Mouse (Mus musculus) kidney, postnatal 14 days (tissue): Measurements from ENCODE around the gene Foxj2.

ENCODE experiments used
- DNase-seq: peaks from one replicate; pipeline ENCODE4 v3.0.0; 2022; ENCODE audit warnings: mixed read lengths

The Foxj2 gene

GRCm38 (mm10) chr6:122813640-122814039 is 6.1 kb upstream of the Foxj2 start:
- DNase-seq, result no peak

GRCm38 (mm10) chr6:122820071-122820798 is 521 bp downstream of the Foxj2 start:
- DNase-seq, result peak; percentile 40

- DNase-seq, result peak; percentile 39
Measured at GRCm38 (mm10) chr6:122820799-122821650, 1.3 kb downstream of the Foxj2 start.

- no peak for DNase-seq
Measured at GRCm38 (mm10) chr6:122821822-122822221, 2.1 kb downstream of the Foxj2 start.

GRCm38 (mm10) chr6:122824086-122824485 is 4.4 kb downstream of the Foxj2 start:
- no peak for DNase-seq

GRCm38 (mm10) chr6:122825166-122825565 is 5.5 kb downstream of the Foxj2 start:
- no peak for DNase-seq

- peak; percentile 73 for DNase-seq
Measured at GRCm38 (mm10) chr6:122825923-122826742, 6.4 kb downstream of the Foxj2 start.

GRCm38 (mm10) chr6:122828086-122828485 is 8.4 kb downstream of the Foxj2 start:
- peak; percentile 32 for DNase-seq

- DNase-seq, result no peak
Measured at GRCm38 (mm10) chr6:122832880-122833279, 13.2 kb downstream of the Foxj2 start.

- peak; percentile 39 for DNase-seq
Measured at GRCm38 (mm10) chr6:122834365-122834764, 14.7 kb downstream of the Foxj2 start.

- no peak for DNase-seq
Measured at GRCm38 (mm10) chr6:122836974-122837373, 17.3 kb downstream of the Foxj2 start.

- no peak for DNase-seq
Measured at GRCm38 (mm10) chr6:122837539-122837938, 17.8 kb downstream of the Foxj2 start.

- no peak for DNase-seq
Measured at GRCm38 (mm10) chr6:122843759-122844158, 24.0 kb downstream of the Foxj2 start.

GRCm38 (mm10) chr6:122852696-122853095 is 33.0 kb downstream of the Foxj2 start:
- no peak for DNase-seq

GRCm38 (mm10) chr6:122854552-122854951 is 34.8 kb downstream of the Foxj2 start:
- DNase-seq, result no peak

- DNase-seq, result no peak
Measured at GRCm38 (mm10) chr6:122855955-122856354, 36.2 kb downstream of the Foxj2 start, which contains the start of gene C3ar1. Gene C3ar1, minus strand, starts transcription at chr6:122856161.

- DNase-seq, result no peak
Measured at GRCm38 (mm10) chr6:122862434-122862833, 42.7 kb downstream of the Foxj2 start.

- no peak for DNase-seq
Measured at GRCm38 (mm10) chr6:122862871-122863270, 43.2 kb downstream of the Foxj2 start.

- peak; percentile 13 for DNase-seq
Measured at GRCm38 (mm10) chr6:122867914-122868313, 48.2 kb downstream of the Foxj2 start.

- no peak for DNase-seq
Measured at GRCm38 (mm10) chr6:122869846-122870245, 50.1 kb downstream of the Foxj2 start.

GRCm38 (mm10) chr6:122872800-122873199 is 53.1 kb downstream of the Foxj2 start:
- no peak for DNase-seq

- DNase-seq, result peak; percentile 98
Measured at GRCm38 (mm10) chr6:122873871-122874719, 54.4 kb downstream of the Foxj2 start, which contains the start of gene Necap1. Gene Necap1, plus strand, starts transcription at chr6:122874474.
